Mouse (Mus musculus) stomach, postnatal 0 days (tissue): ENCODE data around the gene Podxl2. TPM values are rescaled to one million over a fixed set of nuclear protein-coding genes. Genes with fewer than 3 reads are reported as not detected.
A peak's percentile ranks its signal among the peaks of the same experiment; 100 is the strongest.

Source experiments
- ATAC-seq: fragments of 200-750 bp; cut with Nextera tagmentation; 2 replicates; pipeline ENCODE4 v1.8.0; 2017; ENCODE audit not compliant: low FRiP score, low TSS enrichment
- DNase-seq: peaks from one replicate; pipeline ENCODE4 v3.0.0-alpha.2; 2016; ENCODE audit warnings: low spot score
- H3K27ac ChIP-seq: fragments of 300-500 bp; sonication (generic); replicated peaks from 2 replicates; pipeline ENCODE4 v1.5.1; 2014; ENCODE audit warnings: mild to moderate bottlenecking, control low read depth
- H3K27me3 ChIP-seq: fragments of 300-500 bp; sonication (generic); 2 replicates; pipeline ENCODE4 v1.6.1; 2014; ENCODE audit warnings: low read length; ENCODE audit not compliant: control insufficient read depth, insufficient read depth
- H3K36me3 ChIP-seq: fragments of 300-500 bp; sonication (generic); 2 replicates; pipeline ENCODE4 v1.6.1; 2014; ENCODE audit warnings: low read length, mixed read lengths; ENCODE audit not compliant: control insufficient read depth, insufficient read depth
- H3K4me1 ChIP-seq: fragments of 300-500 bp; sonication (generic); replicated peaks from 2 replicates; pipeline ENCODE4 v1.6.1; 2014; ENCODE audit warnings: antibody characterized with exemption; ENCODE audit not compliant: control insufficient read depth, insufficient read depth
- H3K4me2 ChIP-seq: fragments of 300-500 bp; sonication (generic); replicated peaks from 2 replicates; pipeline ENCODE4 v1.6.1; 2014; ENCODE audit warnings: low read depth, mild to moderate bottlenecking, control low read depth, moderate library complexity
- H3K4me3 ChIP-seq: fragments of 300-500 bp; sonication (generic); 2 replicates; pipeline ENCODE4 v1.5.1; 2014; ENCODE audit warnings: low read depth, low read length, control low read depth
- H3K9ac ChIP-seq: fragments of 300-500 bp; sonication (generic); 2 replicates; pipeline ENCODE4 v1.6.1; 2014; ENCODE audit warnings: mild to moderate bottlenecking, low read length, control low read depth, mixed read lengths
- H3K9me3 ChIP-seq: fragments of 300-500 bp; sonication (generic); 2 replicates; pipeline ENCODE4 v1.6.1; 2016; ENCODE audit warnings: low read length; ENCODE audit not compliant: control insufficient read depth
- CTCF ChIP-seq: IDR thresholded peaks from 2 replicates; pipeline ENCODE4 v1.5.1; 2016; ENCODE audit warnings: antibody characterized with exemption, low read depth, mild to moderate bottlenecking, moderate library complexity
- EP300 ChIP-seq: optimal IDR thresholded peaks from 2 replicates; pipeline ENCODE3; 2016; ENCODE audit warnings: antibody characterized with exemption
- WGBS: fragments of 180-500 bp; shearing (Covaris S2); extraction: QIAGEN DNeasy Blood & Tissue Kit; methylation state at CpG from one replicate; pipeline ENCODE4 v1.1.7; 2014; 5-methylcytosine and 5-hydroxymethylcytosine counted together
- polyA plus RNA-seq: library from polyadenylated mRNA; unstranded; fragments of >200 nt; fragmentation: Nextera tagmentation; extraction: Ambion mirVana; gene quantifications from 2 replicates; pipeline ENCODE4 v1.2.1, GENCODE M21; 2015

Podxl2 gene
- polyA plus RNA-seq, 1 experiment from 2014 or later: 31.4 TPM

GRCm38 (mm10) chr6:88860914-88861313 lies 13.9 kb downstream of the Podxl2 start:
- no peaks in the 10 kb centered on the region for H3K36me3 ChIP-seq
- WGBS: 15% methylated on average over 2 of the region's 2 CpGs
- no peak for TF ChIP-seq EP300
- TF ChIP-seq CTCF: peak; percentile 92
- H3K27me3 ChIP-seq: no peaks in the 10 kb centered on the region
- no peaks in the 10 kb centered on the region for H3K9me3 ChIP-seq
- H3K27ac ChIP-seq: no peak overlapping the region
- ATAC-seq (peak; percentile 75), DNase-seq (no peak)
- no peak overlapping the region for H3K4me2 ChIP-seq
- H3K4me3 ChIP-seq: no peak overlapping the region
- H3K4me1 ChIP-seq: no peaks in the 10 kb centered on the region
- H3K9ac ChIP-seq: no peak overlapping the region

GRCm38 (mm10) chr6:88858341-88858740 lies 16.5 kb downstream of the Podxl2 start:
- WGBS: 75% methylated on average over 7 of the region's 7 CpGs
- Histone ChIP-seq H3K9me3 (no peaks in the 10 kb centered on the region), H3K27me3 (no peaks in the 10 kb centered on the region), H3K9ac (no peak overlapping the region), H3K4me3 (no peak overlapping the region), H3K4me1 (no peaks in the 10 kb centered on the region), H3K36me3 (no peaks in the 10 kb centered on the region), H3K27ac (no peak overlapping the region), H3K4me2 (no peak overlapping the region)
- DNase-seq: no peak
- ATAC-seq: no peak
- TF ChIP-seq EP300: no peak
- no peak for TF ChIP-seq CTCF

GRCm38 (mm10) chr6:88857830-88858229 lies 17.0 kb downstream of the Podxl2 start:
- Histone ChIP-seq H3K4me2 (no peak overlapping the region), H3K9ac (no peak overlapping the region), H3K27me3 (no peaks in the 10 kb centered on the region), H3K4me1 (no peaks in the 10 kb centered on the region), H3K4me3 (no peak overlapping the region), H3K9me3 (no peaks in the 10 kb centered on the region), H3K27ac (no peak overlapping the region), H3K36me3 (no peaks in the 10 kb centered on the region)
- ATAC-seq (no peak), DNase-seq (no peak)
- TF ChIP-seq CTCF: no peak
- no peak for TF ChIP-seq EP300
- WGBS: 78% methylated on average over 6 of the region's 6 CpGs

GRCm38 (mm10) chr6:88857249-88857648 lies 17.6 kb downstream of the Podxl2 start:
- Histone ChIP-seq H3K27ac (no peak overlapping the region), H3K27me3 (no peaks in the 10 kb centered on the region), H3K4me3 (no peak overlapping the region), H3K36me3 (no peaks in the 10 kb centered on the region), H3K9me3 (no peaks in the 10 kb centered on the region), H3K4me1 (no peaks in the 10 kb centered on the region), H3K9ac (no peak overlapping the region), H3K4me2 (no peak overlapping the region)
- ATAC-seq (peak; percentile 25; the same call in 1 of the 2 replicates), DNase-seq (no peak)
- TF ChIP-seq EP300 (no peak), CTCF (peak; percentile 56)
- 30% methylated on average over 9 of the region's 9 CpGs for WGBS

- no peaks in the 10 kb centered on the region for H3K9me3 ChIP-seq
- TF ChIP-seq EP300 (no peak), CTCF (peak; percentile 89)
- no peaks in the 10 kb centered on the region for H3K27me3 ChIP-seq
- no peaks in the 10 kb centered on the region for H3K4me1 ChIP-seq
- WGBS: 22% methylated on average over 5 of the region's 5 CpGs
- ATAC-seq: peak; percentile 56
- no peak overlapping the region for H3K27ac ChIP-seq
- H3K4me3 ChIP-seq: no peak overlapping the region
- no peak overlapping the region for H3K9ac ChIP-seq
- peak; percentile 60 for DNase-seq
- no peak overlapping the region for H3K4me2 ChIP-seq
- H3K36me3 ChIP-seq: no peaks in the 10 kb centered on the region
These were observed 19.2 kb downstream of the Podxl2 start for GRCm38 (mm10) chr6:88855636-88856035.

- DNase-seq (no peak), ATAC-seq (no peak)
- no peaks in the 10 kb centered on the region for H3K27me3 ChIP-seq
- H3K4me3 ChIP-seq: no peak overlapping the region
- TF ChIP-seq CTCF: no peak
- TF ChIP-seq EP300: no peak
- no peak overlapping the region for H3K27ac ChIP-seq
- H3K4me1 ChIP-seq: no peaks in the 10 kb centered on the region
- WGBS: 74% methylated on average over 5 of the region's 5 CpGs
- no peaks in the 10 kb centered on the region for H3K36me3 ChIP-seq
- no peak overlapping the region for H3K4me2 ChIP-seq
- H3K9ac ChIP-seq: no peak overlapping the region
- H3K9me3 ChIP-seq: no peaks in the 10 kb centered on the region
These were observed 20.3 kb downstream of the Podxl2 start for GRCm38 (mm10) chr6:88854509-88854908.
